Mouse (Mus musculus) liver, embryonic 16.5 days (tissue): Measurements from ENCODE around the gene Pef1. TPM values are rescaled to one million over a fixed set of nuclear protein-coding genes. Genes with fewer than 3 reads are reported as not detected.

ENCODE experiments used
- ATAC-seq: fragments of 200-750 bp; cut with Nextera tagmentation; 2 replicates; pipeline ENCODE4 v1.8.0; 2017; ENCODE audit warnings: low read depth, mild to moderate bottlenecking, moderate number of reproducible peaks, moderate library complexity
- H3K27ac ChIP-seq: fragments of 300-500 bp; sonication (generic); 2 replicates; pipeline ENCODE4 v1.5.1; 2014; ENCODE audit warnings: mild to moderate bottlenecking, low read length
- H3K27me3 ChIP-seq: fragments of 300-500 bp; sonication (generic); 2 replicates; pipeline ENCODE4 v1.6.1; 2014; ENCODE audit warnings: low read depth, low read length, mixed read lengths; ENCODE audit not compliant: control insufficient read depth, insufficient read depth
- H3K36me3 ChIP-seq: fragments of 300-500 bp; sonication (generic); 2 replicates; pipeline ENCODE4 v1.6.1; 2014; ENCODE audit warnings: mild to moderate bottlenecking; ENCODE audit not compliant: control insufficient read depth, insufficient read depth
- H3K4me1 ChIP-seq: fragments of 300-500 bp; sonication (generic); 2 replicates; pipeline ENCODE4 v1.6.1; 2014; ENCODE audit warnings: low read depth, low read length, mixed read lengths; ENCODE audit not compliant: control insufficient read depth
- H3K4me2 ChIP-seq: fragments of 300-500 bp; sonication (generic); 2 replicates; pipeline ENCODE4 v1.6.1; 2014; ENCODE audit warnings: low read depth, low read length, mixed read lengths
- H3K4me3 ChIP-seq: fragments of 300-500 bp; sonication (generic); 2 replicates; pipeline ENCODE4 v1.5.1; 2014; ENCODE audit warnings: low read depth, mild to moderate bottlenecking, low read length
- H3K9ac ChIP-seq: fragments of 300-500 bp; sonication (generic); 2 replicates; pipeline ENCODE4 v1.6.1; 2014; ENCODE audit warnings: low read depth, low read length
- H3K9me3 ChIP-seq: fragments of 300-500 bp; sonication (generic); replicated peaks from 2 replicates; pipeline ENCODE4 v1.6.1; 2016; ENCODE audit warnings: low read length; ENCODE audit not compliant: control insufficient read depth
- WGBS: fragments of 180-500 bp; shearing (Covaris S2); extraction: QIAGEN DNeasy Blood & Tissue Kit; methylation state at CpG from one replicate; pipeline ENCODE4 v1.1.7; 2014; ENCODE audit not compliant: insufficient replicate concordance; 5-methylcytosine and 5-hydroxymethylcytosine counted together
- polyA plus RNA-seq: library from polyadenylated mRNA; unstranded; fragments of >200 nt; fragmentation: Nextera tagmentation; extraction: Ambion mirVana; gene quantifications from 2 replicates; pipeline ENCODE4 v1.2.1, GENCODE M21; 2015

The Pef1 gene
- polyA plus RNA-seq, 1 experiment from 2014 or later, result 43.6 TPM

DNA sequence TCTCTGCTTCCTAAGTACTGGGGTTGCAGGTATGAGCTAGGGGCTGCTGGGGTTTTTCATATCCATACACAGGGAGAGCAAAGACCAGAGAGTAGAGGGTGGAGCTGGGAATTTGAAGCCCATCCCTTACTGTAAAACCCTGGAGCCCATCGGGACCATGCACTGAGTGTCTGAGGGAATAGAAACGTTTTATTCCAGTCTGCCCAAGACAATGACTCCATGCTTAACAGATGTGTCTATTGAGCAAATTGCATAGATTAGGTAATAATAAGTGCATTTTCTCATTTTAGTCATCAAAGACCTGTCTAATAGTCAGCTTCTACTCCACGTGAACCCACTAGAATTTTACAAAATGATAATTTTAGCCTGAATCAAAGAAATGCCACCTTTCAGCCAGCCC is 31.8 kb upstream of the Pef1 start:
- H3K4me1 ChIP-seq, result no peaks in the 10 kb centered on the region
- H3K36me3 ChIP-seq, result no peaks in the 10 kb centered on the region
- no peaks in the 10 kb centered on the region for H3K9me3 ChIP-seq
- 51% methylated on average over 3 of the region's 3 CpGs for WGBS
- no peak overlapping the region for H3K4me2 ChIP-seq
- H3K4me3 ChIP-seq, result no peak overlapping the region
- no peak overlapping the region for H3K27ac ChIP-seq
- ATAC-seq, result no peak
- H3K27me3 ChIP-seq, result no peaks in the 10 kb centered on the region; the same call in 1 of the 2 replicates
- H3K9ac ChIP-seq, result no peak overlapping the region

DNA sequence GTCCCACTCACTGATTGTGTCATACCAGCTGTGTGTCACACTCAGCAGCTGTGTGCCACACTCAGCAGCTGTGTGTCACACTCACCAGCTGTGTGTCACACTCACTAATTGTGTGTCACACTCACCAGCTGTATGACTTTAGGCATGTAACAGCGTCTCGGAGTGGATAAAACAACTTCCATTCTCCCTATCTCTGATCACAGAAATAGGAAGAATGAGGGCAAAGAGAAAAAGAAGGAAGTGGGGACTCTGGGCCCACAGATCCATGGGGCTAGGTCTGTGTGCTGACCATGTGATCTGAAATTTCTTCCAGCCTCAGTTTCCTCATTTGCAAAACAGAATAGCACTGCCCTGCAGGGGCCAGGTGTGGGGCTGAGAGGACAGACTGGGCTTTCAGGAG is 30.6 kb upstream of the Pef1 start:
- Histone ChIP-seq H3K4me3 (no peak overlapping the region), H3K27me3 (no peaks in the 10 kb centered on the region; the same call in 1 of the 2 replicates), H3K27ac (no peak overlapping the region), H3K36me3 (no peaks in the 10 kb centered on the region), H3K9ac (no peak overlapping the region), H3K9me3 (no peaks in the 10 kb centered on the region), H3K4me1 (no peaks in the 10 kb centered on the region), H3K4me2 (no peak overlapping the region)
- WGBS, result 31% methylated on average over 2 of the region's 2 CpGs
- no peak for ATAC-seq

DNA sequence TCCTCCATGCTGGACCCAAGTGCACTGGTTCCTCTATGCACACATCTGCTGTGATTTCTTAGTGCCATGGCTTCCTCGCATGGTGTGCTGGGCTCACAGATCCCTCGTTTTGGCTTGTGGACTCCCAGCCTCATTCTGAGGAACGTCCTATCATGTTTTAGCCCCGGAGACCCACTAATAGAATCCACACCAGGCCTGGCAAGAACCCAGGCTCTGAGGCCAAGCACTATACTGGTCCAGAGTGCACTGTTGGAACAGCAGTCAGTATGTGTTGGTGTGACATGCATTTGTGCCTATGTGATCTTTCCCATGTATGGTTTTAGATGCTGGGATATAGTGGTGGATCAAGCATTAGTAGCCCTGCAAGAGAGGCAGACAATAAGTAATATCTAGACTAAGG is 29.0 kb upstream of the Pef1 start:
- Histone ChIP-seq H3K36me3 (no peaks in the 10 kb centered on the region), H3K9me3 (no peaks in the 10 kb centered on the region), H3K9ac (no peak overlapping the region), H3K4me1 (no peaks in the 10 kb centered on the region), H3K4me2 (no peak overlapping the region), H3K27me3 (no peaks in the 10 kb centered on the region; the same call in none of the 2 replicates), H3K4me3 (no peak overlapping the region), H3K27ac (no peak overlapping the region)
- WGBS, result 59% methylated on average over 4 of the region's 4 CpGs
- no peak for ATAC-seq

DNA sequence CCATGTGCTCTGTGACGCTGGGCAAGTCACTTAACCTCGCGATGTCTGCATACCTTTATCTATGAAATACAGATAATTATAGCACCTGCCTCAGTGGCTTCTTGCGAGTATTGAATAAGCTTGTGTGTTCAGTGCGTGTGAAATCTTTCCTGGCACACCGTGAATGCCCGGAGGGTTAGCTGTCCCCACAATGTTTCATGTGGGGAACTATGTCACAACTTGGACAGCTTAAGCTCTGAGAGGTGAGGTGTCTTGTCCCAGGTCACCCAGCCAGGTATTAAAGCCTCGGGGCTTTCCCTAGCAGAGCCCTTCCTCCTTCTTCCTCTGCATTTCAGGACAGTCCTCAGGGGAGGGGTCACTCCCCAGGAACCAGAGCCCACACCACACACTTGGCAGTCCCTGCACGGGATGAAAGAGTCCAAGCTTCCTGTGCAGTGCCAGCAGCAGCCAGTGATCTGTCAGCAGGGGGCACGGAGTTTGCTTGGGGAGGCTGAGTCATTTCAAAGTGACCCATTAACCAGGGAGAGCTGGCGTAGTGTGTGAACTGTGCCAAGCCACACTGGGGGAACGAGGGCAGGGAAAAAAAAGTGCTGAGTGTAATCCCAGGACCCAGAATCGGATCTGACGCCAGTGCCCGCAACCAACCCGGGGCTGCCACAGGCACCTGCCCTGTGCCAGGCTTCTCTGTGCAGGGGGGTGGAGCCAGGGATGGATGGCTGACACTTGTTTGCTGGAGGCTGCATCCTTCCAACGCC is 27.4 kb upstream of the Pef1 start:
- Histone ChIP-seq H3K27me3 (no peaks in the 10 kb centered on the region; the same call in none of the 2 replicates), H3K36me3 (no peaks in the 10 kb centered on the region), H3K4me1 (no peaks in the 10 kb centered on the region), H3K9me3 (no peaks in the 10 kb centered on the region), H3K9ac (no peak overlapping the region), H3K27ac (no peak overlapping the region), H3K4me3 (no peak overlapping the region), H3K4me2 (no peak overlapping the region)
- WGBS, result 55% methylated on average over 17 of the region's 17 CpGs
- no peak for ATAC-seq

DNA sequence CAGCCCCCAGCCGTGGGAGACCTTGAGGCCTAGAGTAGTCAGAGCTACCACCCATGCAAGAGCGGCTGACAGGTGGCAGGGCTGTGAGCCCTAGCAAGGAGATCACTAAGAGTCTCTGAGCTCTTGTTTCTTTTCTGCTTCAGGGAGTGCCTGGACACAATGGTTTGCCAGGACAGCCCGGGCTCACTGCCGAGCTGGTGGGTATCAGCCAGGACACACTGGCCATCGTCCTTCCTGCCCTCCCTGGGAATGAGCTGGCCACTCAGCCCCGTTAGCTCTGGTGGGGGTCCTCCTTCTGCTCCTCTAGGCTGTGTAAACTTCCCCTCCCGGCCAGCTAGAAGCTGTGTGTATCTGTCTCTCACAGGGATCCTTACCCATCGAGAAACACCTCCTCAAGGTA is 25.5 kb upstream of the Pef1 start:
- H3K4me3 ChIP-seq, result no peak overlapping the region
- H3K9me3 ChIP-seq, result no peaks in the 10 kb centered on the region
- H3K9ac ChIP-seq, result no peak overlapping the region
- no peaks in the 10 kb centered on the region for H3K4me1 ChIP-seq
- H3K36me3 ChIP-seq, result no peaks in the 10 kb centered on the region
- WGBS, result 45% methylated on average over 8 of the region's 8 CpGs
- no peak for ATAC-seq
- H3K27me3 ChIP-seq, result no peaks in the 10 kb centered on the region; the same call in none of the 2 replicates
- H3K27ac ChIP-seq, result no peak overlapping the region
- no peak overlapping the region for H3K4me2 ChIP-seq

DNA sequence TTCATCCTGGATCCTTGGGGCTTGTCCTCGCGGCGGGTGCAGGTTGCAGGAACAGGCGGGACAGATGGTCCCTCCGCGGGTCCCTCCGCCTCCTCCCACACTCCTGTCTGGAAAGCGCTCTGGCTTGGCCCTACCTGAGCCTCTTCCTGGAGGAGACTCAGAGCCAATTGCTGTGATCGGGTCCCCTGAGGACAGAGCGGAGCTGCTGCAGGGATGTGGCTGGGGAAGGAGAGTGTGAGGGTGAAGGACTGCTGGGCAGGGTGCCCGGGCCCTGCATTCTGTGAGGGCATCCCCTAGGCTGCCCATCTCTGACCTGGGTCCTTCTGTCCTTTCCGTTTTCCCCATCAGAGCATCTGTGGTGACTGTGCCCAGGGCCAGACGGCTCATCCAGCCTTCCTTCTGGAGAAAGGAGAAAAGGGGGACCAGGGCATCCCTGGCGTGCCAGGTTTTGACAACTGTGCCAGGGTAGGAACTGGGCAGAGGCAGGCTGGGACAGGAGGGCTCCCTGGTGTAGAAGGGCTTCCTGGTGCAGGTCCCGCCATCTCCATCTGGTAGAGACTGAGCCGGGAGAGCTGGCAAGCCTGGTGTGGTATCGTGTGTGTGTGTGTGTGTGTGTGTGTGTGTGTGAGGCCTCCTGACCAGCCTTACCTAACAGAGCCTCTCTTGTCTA is 23.4 kb upstream of the Pef1 start:
- Histone ChIP-seq H3K9ac (no peak overlapping the region), H3K27me3 (no peaks in the 10 kb centered on the region; the same call in none of the 2 replicates), H3K4me1 (no peaks in the 10 kb centered on the region), H3K27ac (no peak overlapping the region), H3K4me2 (no peak overlapping the region), H3K4me3 (no peak overlapping the region), H3K9me3 (no peaks in the 10 kb centered on the region), H3K36me3 (no peaks in the 10 kb centered on the region)
- 43% methylated on average over 17 of the region's 17 CpGs for WGBS
- ATAC-seq, result no peak

DNA sequence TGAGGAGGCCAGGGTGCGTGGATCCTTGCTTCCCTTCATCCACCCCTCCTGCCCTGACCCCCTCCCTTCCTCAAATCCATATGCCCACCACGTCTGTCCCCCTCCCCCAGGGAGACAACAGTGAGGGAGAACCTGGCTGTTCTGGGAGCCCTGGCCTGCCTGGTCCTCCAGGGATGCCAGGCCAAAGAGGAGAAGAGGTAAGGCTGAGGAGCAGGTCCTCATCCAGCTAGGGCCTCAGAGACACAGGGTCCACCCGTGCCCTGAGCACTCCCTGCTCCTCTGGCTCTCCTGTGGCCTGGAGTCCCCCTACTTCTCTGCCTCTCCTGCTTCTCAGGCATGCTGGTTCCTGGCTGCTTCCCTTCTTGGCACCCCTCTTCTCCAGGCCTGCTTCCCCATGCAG is 22.8 kb upstream of the Pef1 start:
- ATAC-seq, result no peak
- Histone ChIP-seq H3K9me3 (no peaks in the 10 kb centered on the region), H3K4me3 (no peak overlapping the region), H3K27me3 (no peaks in the 10 kb centered on the region; the same call in none of the 2 replicates), H3K4me1 (no peaks in the 10 kb centered on the region), H3K4me2 (no peak overlapping the region), H3K27ac (no peak overlapping the region), H3K9ac (no peak overlapping the region), H3K36me3 (no peaks in the 10 kb centered on the region)
- 40% methylated on average over 3 of the region's 3 CpGs for WGBS

DNA sequence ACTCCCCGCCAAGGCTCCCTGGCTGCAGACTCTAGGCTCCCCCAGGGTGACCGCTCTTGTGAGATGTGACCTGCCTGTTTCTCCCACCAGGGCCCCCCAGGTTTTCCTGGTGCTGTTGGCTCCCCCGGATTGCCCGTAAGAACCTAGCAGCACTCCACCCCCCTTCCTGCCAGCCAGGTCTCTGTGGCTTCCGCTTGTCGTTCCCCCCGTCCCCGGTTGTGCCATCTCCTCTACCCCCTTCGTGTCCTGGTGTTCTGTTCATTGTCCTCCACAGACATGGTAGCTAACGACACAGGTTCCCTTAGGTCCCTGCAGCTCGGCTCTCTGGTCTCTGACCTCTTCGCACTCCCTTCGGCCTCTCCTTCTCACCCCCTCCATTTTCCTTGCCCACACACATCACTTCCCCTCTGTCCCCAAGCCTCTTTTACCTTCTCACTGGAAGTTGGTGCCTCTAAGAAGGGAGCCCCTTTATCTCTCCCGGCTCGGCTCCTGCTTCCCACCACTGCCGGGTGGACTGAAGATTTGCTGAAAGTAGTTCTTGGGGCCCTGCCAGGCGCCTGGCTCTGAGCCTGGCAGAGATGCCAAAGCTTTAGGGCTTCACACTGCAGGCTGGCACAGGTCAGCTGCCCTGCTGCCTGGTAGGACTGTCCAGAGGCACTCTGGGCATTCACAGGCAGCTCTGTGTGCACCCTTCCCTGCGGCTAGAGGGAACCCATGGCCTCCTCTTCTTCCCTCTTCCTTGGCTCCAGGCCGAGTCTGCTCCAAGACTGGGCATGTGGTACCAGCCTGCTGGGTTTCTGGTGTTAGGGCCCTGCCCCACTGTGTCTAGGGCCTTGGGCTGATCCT is 20.8 kb upstream of the Pef1 start:
- Histone ChIP-seq H3K27me3 (no peaks in the 10 kb centered on the region; the same call in 1 of the 2 replicates), H3K9me3 (no peaks in the 10 kb centered on the region), H3K4me1 (no peaks in the 10 kb centered on the region), H3K4me3 (no peak overlapping the region), H3K36me3 (no peaks in the 10 kb centered on the region), H3K9ac (no peak overlapping the region), H3K4me2 (no peak overlapping the region), H3K27ac (no peak overlapping the region)
- WGBS, result 49% methylated on average over 19 of the region's 19 CpGs
- ATAC-seq, result no peak
